Mouse (Mus musculus): ENCODE results near the gene Zfp981. TPM values are rescaled to one million over a fixed set of nuclear protein-coding genes. Genes with fewer than 3 reads are reported as not detected.
"Not testable (repeated sequence)": the region's sequence is repeated elsewhere in the genome, so short reads cannot be mapped to it uniquely, and the experiment has no call there.

Gene Zfp981
- total RNA-seq, 2 experiments from 2014 or later, result 0.83 to 1.2 TPM

GRCm38 (mm10) chr4:146485183-146485939 is 16.5 kb upstream of the Zfp981 start:
- DNase-seq, result not testable (repeated sequence)

DNA sequence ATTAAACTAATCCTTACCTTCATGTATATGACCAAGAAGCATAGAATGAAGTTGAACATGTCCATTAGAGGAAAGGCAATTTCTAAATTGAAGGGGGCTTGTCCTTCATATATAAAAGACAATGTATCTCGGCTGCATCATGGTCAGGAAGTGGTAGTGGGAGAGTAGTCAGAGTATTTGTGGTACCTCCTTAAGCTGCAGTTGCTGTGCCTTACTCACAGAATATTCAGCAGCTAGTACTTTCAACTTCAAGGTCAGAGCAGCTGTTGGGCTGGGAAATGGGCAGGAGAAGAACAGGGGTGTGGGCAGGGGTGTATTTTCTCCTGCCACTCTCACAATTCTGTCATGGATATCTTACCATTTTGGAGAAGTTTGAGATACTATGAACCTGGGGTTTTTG is 15.1 kb upstream of the Zfp981 start:
- DNase-seq, result not testable (repeated sequence)

DNA sequence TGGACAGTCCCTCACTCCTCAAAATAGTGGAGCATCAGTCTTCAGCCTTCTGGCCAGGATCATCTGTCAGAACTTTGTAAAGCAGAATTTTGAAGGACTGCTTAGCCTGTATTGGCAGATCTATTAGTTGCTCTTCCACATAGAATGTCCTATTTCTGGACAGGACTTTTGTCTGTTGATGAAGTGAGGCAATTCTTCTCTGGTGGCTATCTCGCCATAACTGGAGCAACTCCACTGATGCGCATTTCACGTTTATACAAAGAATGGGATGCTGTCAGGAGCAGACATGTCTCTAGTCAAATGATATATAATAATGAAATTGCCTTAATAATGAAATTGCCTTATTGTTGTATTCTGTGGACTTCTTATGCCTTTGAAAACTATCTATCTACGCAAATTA is 12.6 kb upstream of the Zfp981 start:
- not testable (repeated sequence) for DNase-seq

GRCm38 (mm10) chr4:146491993-146492392 is 9.8 kb upstream of the Zfp981 start:
- not testable (repeated sequence) for DNase-seq

DNA sequence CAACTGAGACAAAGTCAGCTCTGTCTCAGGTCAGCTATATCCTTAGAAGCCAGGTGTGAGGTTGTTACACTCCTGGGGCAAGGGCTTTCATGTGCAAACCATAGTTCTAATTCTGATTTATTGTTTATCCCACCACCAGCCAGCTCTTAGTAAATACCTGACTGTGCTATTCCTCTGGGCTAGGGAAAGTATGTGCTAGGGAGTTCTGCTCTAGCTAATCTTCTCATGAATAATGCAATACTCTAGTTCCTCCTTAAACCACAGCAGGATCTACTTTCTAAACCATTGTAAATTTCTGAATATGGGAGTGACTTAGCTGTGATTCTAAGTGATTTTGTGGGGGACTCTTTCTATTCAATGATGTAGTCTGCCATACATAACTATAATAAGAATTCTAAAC is 9.4 kb upstream of the Zfp981 start:
- no peak for DNase-seq

GRCm38 (mm10) chr4:146492851-146493250 is 9.0 kb upstream of the Zfp981 start:
- DNase-seq, result no peak

- not testable (repeated sequence) for DNase-seq
Observed at GRCm38 (mm10) chr4:146493319-146493907, 8.4 kb upstream of the Zfp981 start.

GRCm38 (mm10) chr4:146494980-146495379 is 6.8 kb upstream of the Zfp981 start:
- no peak for DNase-seq

- not testable (repeated sequence) for DNase-seq
Observed at GRCm38 (mm10) chr4:146497695-146498275, 4.0 kb upstream of the Zfp981 start.

GRCm38 (mm10) chr4:146509029-146509428 is 7.2 kb downstream of the Zfp981 start:
- DNase-seq, result not testable (repeated sequence)

DNA sequence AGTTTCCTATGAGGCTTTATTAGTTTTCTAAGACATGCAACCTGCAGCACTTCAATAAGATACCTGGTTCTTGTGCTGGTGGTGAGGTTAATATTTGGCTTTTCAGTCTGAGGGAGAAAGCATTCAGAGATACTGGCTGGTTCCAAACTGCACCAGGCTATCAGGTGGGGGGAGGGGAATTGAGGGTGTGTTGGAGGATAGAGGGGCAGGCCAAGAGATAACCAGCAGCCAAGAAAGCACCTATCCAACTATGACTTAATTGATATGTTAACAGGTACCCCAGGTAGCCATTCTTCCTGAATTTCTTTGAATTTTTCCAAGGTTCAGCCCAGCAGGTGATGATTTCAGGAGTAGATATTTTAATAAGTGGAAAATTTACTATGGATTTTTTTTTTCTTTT is 10.0 kb downstream of the Zfp981 start:
- not testable (repeated sequence) for DNase-seq

DNA sequence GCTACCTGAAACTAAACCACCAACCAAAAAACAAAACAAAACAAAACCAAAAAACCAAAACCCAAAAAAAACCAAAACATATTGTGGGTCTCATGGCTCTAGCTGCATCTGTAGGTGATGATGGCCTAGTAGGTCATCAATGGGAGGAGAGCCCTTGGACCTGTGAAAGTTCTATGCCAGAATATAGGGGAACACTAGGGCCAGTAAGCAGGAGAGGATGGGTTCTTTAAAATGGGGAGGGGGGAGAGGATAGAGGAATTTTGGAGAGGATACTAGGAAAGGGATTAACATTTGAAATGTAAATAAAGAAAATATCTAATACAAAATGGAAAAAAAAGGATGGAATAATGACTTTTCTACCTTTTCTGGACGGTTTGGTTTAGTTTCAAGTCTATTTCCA is 14.6 kb downstream of the Zfp981 start:
- DNase-seq, result no peak

GRCm38 (mm10) chr4:146517150-146517549 is 15.3 kb downstream of the Zfp981 start:
- DNase-seq, result not testable (repeated sequence)

GRCm38 (mm10) chr4:146520723-146521122 is 18.9 kb downstream of the Zfp981 start:
- DNase-seq, result no peak

DNA sequence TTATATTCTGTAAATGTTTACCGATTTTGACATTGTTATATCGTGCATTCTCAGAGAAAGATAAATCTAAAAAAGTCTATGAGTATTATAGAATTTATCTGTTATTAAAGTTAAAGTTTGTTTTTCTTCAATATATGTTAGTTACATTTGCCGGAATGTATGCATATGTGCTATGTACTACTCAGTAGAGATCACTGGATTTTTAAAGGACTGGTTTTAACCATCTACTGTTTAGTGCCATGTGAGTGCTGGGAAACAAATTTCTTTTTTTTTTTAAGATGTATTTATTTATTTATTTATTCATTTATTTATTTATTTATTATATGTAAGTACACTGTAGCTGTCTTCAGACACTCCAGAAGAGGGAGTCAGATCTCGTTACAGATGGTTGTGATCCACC is 32.7 kb downstream of the Zfp981 start:
- DNase-seq, result no peak

- DNase-seq, result no peak
Observed at GRCm38 (mm10) chr4:146535883-146536282, 34.1 kb downstream of the Zfp981 start.

- DNase-seq, result not testable (repeated sequence)
Observed at GRCm38 (mm10) chr4:146579905-146580873, 78.4 kb downstream of the Zfp981 start.

Other genes starting within 250 kb of the Zfp981 start
- gene Zfp992, start 53.0 kb upstream of the Zfp981 start, total RNA-seq (2021), result 1 to 10 TPM; 4.5 to 5.4 TPM
- 1 to 10 TPM; 7.4 to 9.7 TPM for gene Zfp993, start 108.9 kb downstream of the Zfp981 start, total RNA-seq (2021)